Mouse (Mus musculus) layer of hippocampus, adult 11-12 months (tissue): ENCODE data around the gene Il4i1.

ENCODE experiments used
- DNase-seq: peaks from one replicate; pipeline ENCODE4 v3.0.0; 2022; ENCODE audit warnings: low spot score

Gene Il4i1

GRCm38 (mm10) chr7:44819391-44819790 is 3.2 kb downstream of the Il4i1 start:
- DNase-seq: peak; percentile 1

GRCm38 (mm10) chr7:44819863-44820262 is 3.7 kb downstream of the Il4i1 start:
- DNase-seq: peak; percentile 1

GRCm38 (mm10) chr7:44820525-44820924 is 4.3 kb downstream of the Il4i1 start:
- no peak for DNase-seq

- DNase-seq: peak; percentile 2
These were observed 5.7 kb downstream of the Il4i1 start for GRCm38 (mm10) chr7:44821666-44822448.

- DNase-seq: no peak
These were observed 7.2 kb downstream of the Il4i1 start for GRCm38 (mm10) chr7:44823409-44823808.

- peak; percentile 86 for DNase-seq
These were observed 8.7 kb downstream of the Il4i1 start for GRCm38 (mm10) chr7:44824872-44825271.

- no peak for DNase-seq
These were observed 10.6 kb downstream of the Il4i1 start for GRCm38 (mm10) chr7:44826771-44827170.

- no peak for DNase-seq
These were observed 12.5 kb downstream of the Il4i1 start for GRCm38 (mm10) chr7:44828706-44829105.

GRCm38 (mm10) chr7:44832763-44833162 is 16.6 kb downstream of the Il4i1 start:
- no peak for DNase-seq

GRCm38 (mm10) chr7:44835373-44836015 is 19.3 kb downstream of the Il4i1 start:
- peak; percentile 12 for DNase-seq

- peak; percentile 22 for DNase-seq
These were observed 19.8 kb downstream of the Il4i1 start for GRCm38 (mm10) chr7:44836016-44836404.

- no peak for DNase-seq
These were observed 20.4 kb downstream of the Il4i1 start for GRCm38 (mm10) chr7:44836423-44837053.

- DNase-seq: no peak
These were observed 21.9 kb downstream of the Il4i1 start for GRCm38 (mm10) chr7:44838073-44838472.

- no peak for DNase-seq
These were observed 22.9 kb downstream of the Il4i1 start for GRCm38 (mm10) chr7:44839171-44839490.

- DNase-seq: no peak
These were observed 23.5 kb downstream of the Il4i1 start for GRCm38 (mm10) chr7:44839491-44840191.

- no peak for DNase-seq
These were observed 24.2 kb downstream of the Il4i1 start for GRCm38 (mm10) chr7:44840426-44840825.

- no peak for DNase-seq
These were observed 25.8 kb downstream of the Il4i1 start for GRCm38 (mm10) chr7:44841825-44842463.

GRCm38 (mm10) chr7:44845006-44845405 is 28.8 kb downstream of the Il4i1 start:
- no peak for DNase-seq

- DNase-seq: no peak
These were observed 30.6 kb downstream of the Il4i1 start for GRCm38 (mm10) chr7:44846804-44847203.

- DNase-seq: no peak
These were observed 31.6 kb downstream of the Il4i1 start for GRCm38 (mm10) chr7:44847772-44848171.

GRCm38 (mm10) chr7:44848561-44849415 is 32.6 kb downstream of the Il4i1 start, which contains the start of the genes Akt1s1 and Tbc1d17:
Gene Akt1s1 (plus strand): TSS chr7:44848991.
Gene Tbc1d17 (minus strand): TSS chr7:44849079.
- peak; percentile 100 for DNase-seq
